ENCODE assay signal across 8 mouse cellular contexts in the genomic region with DNA sequence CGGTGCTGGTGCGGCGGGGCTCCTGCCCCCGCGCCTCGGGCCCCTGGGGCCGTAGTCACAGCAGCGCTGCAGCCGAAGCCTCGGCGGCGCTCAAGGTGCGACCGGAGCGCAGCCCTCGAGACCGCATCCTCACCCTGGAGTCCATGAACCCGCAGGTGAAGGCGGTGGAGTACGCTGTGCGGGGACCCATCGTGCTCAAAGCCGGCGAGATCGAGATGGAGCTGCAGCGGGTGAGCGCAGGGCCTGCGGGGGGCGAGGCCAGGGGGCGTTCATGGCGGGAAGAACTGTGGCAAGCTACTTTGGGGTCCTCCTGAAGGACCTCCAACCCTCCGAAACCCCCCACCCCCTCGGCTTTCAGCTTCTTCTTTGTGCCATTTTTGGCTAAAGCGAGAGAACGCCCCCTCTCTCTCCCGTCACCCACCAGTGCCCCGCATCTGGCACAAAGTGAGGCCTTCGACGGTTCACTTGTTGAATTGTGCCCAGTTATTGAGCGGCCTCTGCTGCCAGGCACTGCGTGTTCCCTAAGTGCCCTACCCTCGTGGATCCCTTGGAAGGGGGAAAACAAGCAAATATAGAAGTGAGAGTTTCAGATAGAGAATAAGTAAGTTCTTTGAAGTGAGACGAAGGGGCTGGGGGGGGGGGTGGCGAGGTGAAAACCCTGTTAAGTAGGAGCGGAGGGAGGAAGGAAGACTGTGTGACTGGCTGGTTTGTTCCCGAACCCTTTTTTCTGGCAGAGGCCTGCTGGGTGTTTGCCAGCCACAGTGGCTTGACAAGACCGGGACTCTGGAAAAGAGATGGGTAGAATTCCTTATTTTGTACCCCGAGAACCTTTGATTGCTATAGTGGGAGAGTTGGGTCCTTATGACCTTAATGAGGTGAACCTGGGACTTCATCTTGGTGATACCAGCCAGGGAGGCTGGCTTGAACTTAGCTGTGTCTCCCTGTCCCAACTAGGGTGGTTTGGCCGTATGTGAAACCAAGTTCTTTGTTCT. TPM values are rescaled to one million over a fixed set of nuclear protein-coding genes. Genes with fewer than 3 reads are reported as not detected.
DNase-seq lines count a peak whose midpoint lies in the region; ATAC-seq and TF ChIP-seq lines count a peak whose summit lies in the region.

No protein-coding gene starts in this region.

- H3K36me3 ChIP-seq in lung, embryonic 15.5 days, result no peaks in the 10 kb centered on the region
- H3K36me3 ChIP-seq in forebrain, postnatal 0 days (ENCODE audit: insufficient read depth), result 0 out of 2 replicates have a peak, but pooled peaks cover 3% of the 10 kb centered on the region
- H3K36me3 ChIP-seq in megakaryocyte, embryonic 14.5 days (replicated peaks; ENCODE audit: low read length), result peaks cover 11% of the 10 kb centered on the region
- H3K36me3 ChIP-seq in stomach, embryonic 15.5 days, result no peaks in the 10 kb centered on the region

- H3K27ac ChIP-seq in lung, embryonic 15.5 days, result peak overlapping the region; percentile 6; the same call in 1 of the 2 replicates
- peak overlapping the region; percentile 76 for H3K27ac ChIP-seq in forebrain, postnatal 0 days (ENCODE audit: low read depth, low read length)
- no peak overlapping the region for H3K27ac ChIP-seq in stomach, embryonic 15.5 days

- 0 out of 2 replicates have a peak, but pooled peaks have one; percentile 7 for TF ChIP-seq CTCF in forebrain, postnatal 0 days (IDR thresholded peaks at IDR 0.05; ENCODE audit: low read depth)

- no peak for DNase-seq in lung, postnatal 25 days (ENCODE audit: low spot score)
- peak; percentile 37 to 51 for DNase-seq in cerebellum, adult 18-20 months
- DNase-seq in forebrain, postnatal 0 days, result peak; percentile 53
- peak; percentile 36 for DNase-seq in kidney, postnatal 10 days
- DNase-seq in urinary bladder, postnatal 36 days (ENCODE audit: low spot score in 2 of 2), result no peak

- H3K4me3 ChIP-seq in lung, embryonic 15.5 days, result peak overlapping the region; percentile 62
- H3K4me3 ChIP-seq in forebrain, postnatal 0 days (ENCODE audit: low read depth, low read length), result peak overlapping the region; percentile 76
- H3K4me3 ChIP-seq in megakaryocyte, embryonic 14.5 days (replicated peaks), result peak overlapping the region; percentile 99
- peak overlapping the region; percentile 91 for H3K4me3 ChIP-seq in stomach, embryonic 15.5 days (replicated peaks)

- peak overlapping the region; percentile 99 for H3K4me2 ChIP-seq in lung, embryonic 15.5 days
- peak overlapping the region; percentile 79 for H3K4me2 ChIP-seq in forebrain, postnatal 0 days (ENCODE audit: low read depth)
- peak overlapping the region; percentile 99 for H3K4me2 ChIP-seq in stomach, embryonic 15.5 days

- ATAC-seq in lung, embryonic 15.5 days (ENCODE audit: borderline replicate concordance, extremely low read depth, low FRiP score, low TSS enrichment), result peak; percentile 32
- ATAC-seq in forebrain, postnatal 0 days, result peak; percentile 32
- ATAC-seq in stomach, embryonic 15.5 days (ENCODE audit: insufficient read depth, low FRiP score, low read depth), result peak; percentile 7; the same call in 1 of the 2 replicates

- H3K9ac ChIP-seq in lung, embryonic 15.5 days, result peak overlapping the region; percentile 76
- peak overlapping the region; percentile 69 for H3K9ac ChIP-seq in forebrain, postnatal 0 days
- H3K9ac ChIP-seq in stomach, embryonic 15.5 days, result peak overlapping the region; percentile 68

- peaks cover 17% of the 10 kb centered on the region for H3K4me1 ChIP-seq in lung, embryonic 15.5 days
- peaks cover 8% of the 10 kb centered on the region; the same call in 1 of the 2 replicates for H3K4me1 ChIP-seq in forebrain, postnatal 0 days (ENCODE audit: insufficient read depth)
- H3K4me1 ChIP-seq in megakaryocyte, embryonic 14.5 days, result peaks cover 23% of the 10 kb centered on the region
- 0 out of 2 replicates have a peak, but pooled peaks cover 3% of the 10 kb centered on the region for H3K4me1 ChIP-seq in stomach, embryonic 15.5 days

- H3K27me3 ChIP-seq in lung, embryonic 15.5 days, result no peaks in the 10 kb centered on the region
- H3K27me3 ChIP-seq in forebrain, postnatal 0 days (ENCODE audit: insufficient read depth, low read length), result no peaks in the 10 kb centered on the region
- H3K27me3 ChIP-seq in megakaryocyte, embryonic 14.5 days (replicated peaks), result peaks cover 11% of the 10 kb centered on the region
- no peaks in the 10 kb centered on the region for H3K27me3 ChIP-seq in stomach, embryonic 15.5 days (replicated peaks)

- H3K9me3 ChIP-seq in lung, embryonic 15.5 days, result no peaks in the 10 kb centered on the region
- H3K9me3 ChIP-seq in forebrain, postnatal 0 days (ENCODE audit: low read length), result no peaks in the 10 kb centered on the region
- H3K9me3 ChIP-seq in megakaryocyte, embryonic 14.5 days, result no peaks in the 10 kb centered on the region
- no peaks in the 10 kb centered on the region for H3K9me3 ChIP-seq in stomach, embryonic 15.5 days

- WGBS in lung, embryonic 15.5 days, result 5% methylated on average over 48 of the region's 49 CpGs
- 3% methylated on average over 43 of the region's 49 CpGs for WGBS in forebrain, postnatal 0 days
- 7% methylated on average over 49 of the region's 49 CpGs for WGBS in stomach, embryonic 15.5 days

RNA-seq across cellular contexts. Expression of a gene that starts 0.9 kb away (rescaled TPM):
- polyA plus RNA-seq in lung, embryonic 15.5 days (2015; fragmentation: Nextera tagmentation; extraction: Ambion mirVana), result 18.1 and 18.6 TPM in 2 replicates
- 50.2 and 51.5 TPM in 2 replicates for total RNA-seq in forebrain, postnatal 0 days (2014; rRNA removed)
- polyA plus RNA-seq in forebrain, postnatal 0 days (2015; fragmentation: Nextera tagmentation; extraction: Ambion mirVana), result 18.8 and 24.5 TPM in 2 replicates
- 2.5 and 4.4 TPM in 2 replicates for polyA plus RNA-seq in megakaryocyte, embryonic 14.5 days (2012; ENCODE audit: insufficient read depth, low replicate concordance)
- polyA plus RNA-seq in stomach, embryonic 15.5 days (2015; fragmentation: Nextera tagmentation; extraction: Ambion mirVana), result 25.8 and 25.9 TPM in 2 replicates

Comparison
In these comparisons a context has a peak if more than half of its experiments do, and no peak if none do; other contexts are left out.
1. DNase-seq: peak in cerebellum, adult 18-20 months (2 of 2), forebrain, postnatal 0 days (single experiment) and kidney, postnatal 10 days (single experiment); none in lung, postnatal 25 days (single experiment) and urinary bladder, postnatal 36 days (0 of 2).
2. Peak in every context shown above with its lines, with median percentiles within 50 percentile points of each other: ATAC-seq, H3K4me2 ChIP-seq, H3K4me3 ChIP-seq and H3K9ac ChIP-seq.